Mouse (Mus musculus): ENCODE measurements around the gene Myo1e.
A peak's percentile ranks its signal among the peaks of the same experiment; 100 is the strongest.

Myo1e gene

GRCm38 (mm10) chr9:70379502-70380467 lies 172.6 kb downstream of the Myo1e start:
- no peak for DNase-seq

DNA sequence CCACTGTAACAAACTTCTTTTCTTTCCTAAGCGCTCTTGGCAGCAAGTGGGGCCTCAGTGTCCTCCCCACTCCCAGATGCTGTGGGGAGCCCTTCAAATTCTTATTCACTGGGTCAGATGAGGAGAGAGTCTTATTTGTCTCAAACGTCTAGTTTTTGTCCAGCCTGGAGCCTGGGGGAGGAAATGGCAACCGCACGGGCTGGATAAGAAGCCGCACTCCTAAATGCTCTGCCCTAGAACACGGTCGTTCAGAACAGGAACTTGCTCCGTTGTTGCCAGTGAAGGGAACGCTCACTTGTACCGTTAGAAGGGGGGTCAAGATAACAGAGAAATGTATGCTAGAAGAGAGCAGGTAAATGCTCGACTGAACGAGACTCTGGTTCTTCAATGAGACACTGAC lies 174.9 kb downstream of the Myo1e start:
- DNase-seq: no peak

DNA sequence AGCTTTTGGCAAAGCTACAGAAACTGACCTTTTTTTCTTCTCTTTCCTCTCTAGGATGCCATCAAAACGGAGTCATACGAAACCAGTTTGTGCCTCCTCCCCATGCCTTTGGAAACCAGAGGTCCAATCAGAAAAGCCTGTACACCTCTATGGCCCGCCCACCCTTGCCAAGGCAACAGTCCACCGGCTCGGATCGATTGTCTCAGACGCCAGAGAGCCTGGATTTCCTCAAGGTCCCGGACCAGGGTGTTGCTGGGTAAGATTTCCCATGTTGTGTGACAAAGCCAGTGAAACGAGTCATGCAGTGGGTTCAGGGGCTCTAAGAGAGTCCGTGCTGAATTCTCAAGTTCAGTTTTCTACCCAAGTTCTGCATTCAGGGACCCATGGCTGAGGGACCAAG lies 176.6 kb downstream of the Myo1e start:
- no peak for DNase-seq

DNA sequence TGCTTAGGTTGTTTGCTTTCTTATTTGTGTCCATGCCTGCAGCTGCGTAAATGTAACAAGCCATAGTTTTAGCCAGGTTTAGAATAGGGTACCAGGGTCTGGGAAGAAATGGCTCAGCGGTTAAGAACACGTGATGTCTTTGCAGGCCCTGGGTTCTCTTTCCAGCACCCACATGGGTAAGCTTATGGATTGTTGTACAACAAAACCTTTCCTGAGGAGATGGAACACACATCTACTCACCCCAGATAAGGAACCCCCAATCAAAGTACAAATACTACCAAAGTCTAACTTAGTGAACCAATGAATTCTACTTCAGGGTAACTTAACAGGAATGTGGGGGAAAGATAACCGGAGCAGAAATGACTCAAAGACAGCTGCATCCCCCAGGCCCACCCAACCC lies 177.3 kb downstream of the Myo1e start:
- DNase-seq: no peak

- no peak for DNase-seq
Observed at GRCm38 (mm10) chr9:70384958-70385728, 178.0 kb downstream of the Myo1e start.

DNA sequence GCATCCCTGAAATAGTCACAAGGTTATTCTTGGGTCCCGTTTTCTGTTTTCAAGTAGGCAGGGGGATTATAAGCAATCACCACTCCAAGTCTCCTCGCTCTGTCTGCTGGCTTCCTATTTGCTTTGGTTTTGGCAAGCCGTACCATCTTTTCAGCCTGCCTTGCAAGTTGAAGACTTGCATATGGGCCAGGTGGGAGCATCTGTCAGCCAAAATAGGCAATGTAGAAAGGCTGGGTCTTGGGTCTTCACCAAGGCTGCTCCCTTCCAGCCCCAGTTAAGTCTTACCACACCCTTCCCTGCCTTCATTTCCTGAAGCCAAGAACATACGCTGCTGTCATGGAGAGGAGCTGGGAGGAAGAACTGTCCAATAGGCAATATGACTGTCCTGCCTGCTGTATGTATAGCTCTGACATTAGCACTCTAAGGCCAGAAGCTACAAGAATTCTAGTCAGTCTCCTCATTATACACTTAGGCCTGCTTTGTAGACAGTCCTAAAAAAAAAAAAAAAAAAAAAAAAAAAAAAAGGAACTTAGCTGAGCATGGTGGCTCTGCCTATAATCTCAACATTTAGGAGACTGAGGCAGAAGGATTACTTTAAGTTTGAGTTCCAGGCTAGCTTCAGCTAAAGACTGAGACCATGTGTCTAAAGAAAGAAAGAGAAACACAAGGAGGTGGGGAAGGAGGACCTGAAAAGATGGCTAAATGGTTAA lies 180.4 kb downstream of the Myo1e start:
- DNase-seq: no peak

DNA sequence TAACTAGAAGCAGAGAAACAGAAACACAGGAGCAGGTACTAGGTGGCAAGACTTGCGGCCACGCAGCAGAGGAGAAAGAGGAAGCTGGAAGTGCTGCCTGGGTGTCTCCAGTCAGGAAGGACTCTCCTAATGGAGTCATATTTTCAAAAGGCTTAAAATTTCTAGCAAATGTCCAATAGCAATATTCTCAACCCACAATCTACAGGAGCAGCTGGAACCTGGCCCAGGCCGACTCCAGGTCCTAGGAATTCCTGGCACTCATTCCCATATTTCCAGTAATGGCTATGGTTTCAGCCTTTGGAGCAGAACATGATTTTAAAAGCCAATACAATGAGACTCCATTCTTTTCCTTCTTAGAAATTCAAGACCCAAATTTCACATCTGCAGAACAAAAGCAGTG lies 182.4 kb downstream of the Myo1e start:
- no peak for DNase-seq

DNA sequence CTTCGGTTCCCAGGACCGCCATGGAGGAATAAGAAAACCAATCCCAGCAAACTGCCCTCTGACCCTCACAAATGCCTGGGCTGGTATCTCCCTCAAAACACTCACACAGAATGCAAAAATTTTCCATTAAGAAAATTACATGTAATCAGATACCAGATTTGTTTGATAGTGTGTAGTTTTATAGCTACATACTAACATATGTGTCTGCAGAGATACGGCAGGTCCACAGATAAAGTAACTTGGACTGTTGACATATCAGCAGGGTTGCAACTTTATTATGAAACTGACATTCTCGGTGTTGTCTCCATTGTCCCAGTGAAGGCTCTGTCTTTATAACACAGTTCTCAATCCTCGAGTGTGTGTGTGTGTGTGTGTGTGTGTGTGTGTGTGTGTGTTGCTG lies 183.9 kb downstream of the Myo1e start:
- no peak for DNase-seq

GRCm38 (mm10) chr9:70391660-70392562 lies 184.8 kb downstream of the Myo1e start:
- DNase-seq: no peak

DNA sequence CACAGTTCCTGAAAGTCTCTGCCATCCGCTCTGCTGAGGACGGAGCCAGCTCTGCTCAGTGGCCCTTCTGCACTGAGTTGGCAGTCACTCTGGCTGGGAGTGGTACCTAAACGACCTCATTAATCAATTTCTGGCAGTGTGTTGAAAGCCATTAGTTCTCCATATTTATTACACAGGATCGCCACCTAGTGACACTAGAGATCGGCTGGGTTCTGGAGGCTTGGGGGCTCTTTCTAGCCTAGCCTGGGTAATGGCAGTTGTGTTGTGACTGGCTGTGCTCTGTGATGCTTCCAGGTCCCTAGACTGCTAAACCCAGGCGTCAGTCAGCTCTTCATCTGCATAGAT lies 185.4 kb downstream of the Myo1e start:
- DNase-seq: peak in 1 of 2 experiments; percentile 14

DNA sequence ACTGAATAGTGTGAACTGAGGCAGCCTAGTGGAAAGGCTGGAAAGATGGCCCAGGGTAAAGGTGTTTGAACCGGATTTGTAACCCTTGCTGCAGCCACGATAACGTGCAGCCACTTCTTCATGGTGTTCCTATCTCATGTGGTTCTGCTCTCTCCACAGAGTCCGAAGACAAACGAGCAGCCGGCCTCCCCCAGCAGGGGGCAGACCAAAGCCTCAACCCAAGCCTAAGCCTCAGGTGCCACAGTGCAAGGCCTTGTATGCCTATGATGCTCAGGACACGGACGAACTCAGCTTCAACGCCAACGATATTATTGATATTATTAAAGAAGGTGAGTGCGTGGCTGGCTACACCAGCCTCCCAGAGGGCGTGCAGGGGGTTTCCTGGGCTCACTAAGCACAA lies 188.5 kb downstream of the Myo1e start:
- peak; percentile 36 for DNase-seq

DNA sequence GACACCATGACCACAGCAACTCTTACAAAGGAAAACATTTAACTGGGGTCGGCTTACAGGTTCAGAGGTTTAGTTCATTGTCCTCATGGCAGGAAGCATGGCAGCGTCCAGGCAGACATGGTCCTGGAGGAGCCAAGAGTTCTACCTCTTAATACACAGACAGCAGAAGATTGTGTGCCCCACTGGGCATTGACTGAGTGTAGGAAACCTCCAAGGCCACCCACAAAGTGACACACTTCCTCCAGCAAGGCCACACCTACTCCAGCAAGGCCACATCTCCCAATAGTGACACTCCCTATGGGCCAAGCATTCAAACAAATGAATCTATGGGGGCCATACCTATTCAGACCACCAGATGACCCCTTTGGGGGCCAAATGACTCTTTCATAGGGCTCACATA lies 188.9 kb downstream of the Myo1e start:
- no peak for DNase-seq

- no peak for DNase-seq
Observed at GRCm38 (mm10) chr9:70401937-70402539, 194.9 kb downstream of the Myo1e start.

GRCm38 (mm10) chr9:70406596-70406995 lies 199.4 kb downstream of the Myo1e start:
- no peak for DNase-seq

GRCm38 (mm10) chr9:70408791-70409190 lies 201.6 kb downstream of the Myo1e start:
- DNase-seq: peak; percentile 31 to 34

DNA sequence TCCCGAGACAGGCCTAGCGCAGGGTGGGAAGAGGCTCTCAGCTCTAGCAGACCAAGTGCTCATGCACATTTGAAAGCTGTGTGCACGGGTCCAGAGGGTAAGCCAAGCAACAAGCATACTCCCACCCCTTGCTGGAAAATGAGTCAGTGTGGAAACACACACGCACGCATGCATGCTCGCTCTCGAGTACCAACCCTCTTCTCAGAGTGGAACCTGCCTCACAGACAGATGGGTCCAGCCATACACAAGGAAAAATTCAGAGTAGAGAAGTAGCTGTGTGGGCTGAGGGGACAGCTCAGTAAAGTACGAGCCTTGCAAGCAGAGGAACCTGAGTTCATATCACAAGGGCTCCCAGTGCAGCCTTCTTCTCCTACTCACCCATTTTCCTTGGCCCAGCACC lies 202.6 kb downstream of the Myo1e start:
- no peak for DNase-seq

DNA sequence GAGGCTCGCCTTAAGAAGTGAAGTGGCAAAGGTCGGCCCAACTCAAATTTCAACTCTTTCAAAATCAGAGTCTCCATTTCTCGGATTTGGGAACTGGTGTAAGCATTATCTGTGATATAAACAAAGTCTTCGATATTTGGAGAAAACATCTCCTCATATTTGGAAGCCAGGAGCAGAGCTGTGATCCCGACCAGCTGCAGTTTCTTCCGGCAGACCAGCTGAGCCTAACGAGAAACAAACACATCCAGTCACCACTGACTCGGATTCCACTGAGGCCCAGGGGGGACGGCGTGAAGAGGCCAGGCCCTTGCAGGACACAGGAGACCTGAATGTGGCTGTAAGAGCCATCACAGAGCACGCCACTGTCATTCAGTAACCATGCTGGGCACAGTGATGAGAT lies 203.5 kb downstream of the Myo1e start:
- no peak for DNase-seq

DNA sequence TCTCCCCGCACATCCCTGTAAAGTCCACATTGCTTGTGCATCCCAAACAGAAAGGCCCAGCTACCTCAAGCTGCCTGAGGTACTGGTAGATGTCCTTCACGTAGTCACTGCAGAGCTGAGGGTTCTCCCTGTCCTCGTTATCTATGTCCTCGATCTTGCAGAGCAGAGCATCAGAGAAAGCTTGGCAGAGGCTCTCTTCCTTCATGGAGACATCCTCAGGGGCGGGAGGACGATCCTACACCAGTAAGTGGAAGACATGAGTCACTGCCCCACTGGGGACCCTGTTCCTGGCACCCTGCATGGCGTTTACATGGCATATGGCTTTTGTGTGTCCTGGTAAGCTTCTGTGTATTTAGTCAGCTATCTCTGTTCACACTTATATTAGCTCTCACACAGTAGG lies 205.9 kb downstream of the Myo1e start:
- DNase-seq: no peak

- DNase-seq: peak; percentile 56
Observed at GRCm38 (mm10) chr9:70416412-70416811, 209.3 kb downstream of the Myo1e start.

GRCm38 (mm10) chr9:70421257-70422056 lies 214.3 kb downstream of the Myo1e start, which contains the start of gene Ccnb2:
Ccnb2 (minus strand) TSS chr9:70421547.
- peak; percentile 78 to 81 for DNase-seq

GRCm38 (mm10) chr9:70422661-70423060 lies 215.5 kb downstream of the Myo1e start:
- no peak for DNase-seq

Measured in B cell, adult 2 months (primary cell).